Mouse (Mus musculus) 416B (cell line): Measurements from ENCODE around the gene Gstm1.
"Not testable (repeated sequence)": the region's sequence is repeated elsewhere in the genome, so short reads cannot be mapped to it uniquely, and the experiment has no call there.

Experiments
- DNase-seq: peaks from one replicate; pipeline ENCODE4 v3.0.0; 2011; ENCODE audit warnings: low read depth

The Gstm1 gene

DNA sequence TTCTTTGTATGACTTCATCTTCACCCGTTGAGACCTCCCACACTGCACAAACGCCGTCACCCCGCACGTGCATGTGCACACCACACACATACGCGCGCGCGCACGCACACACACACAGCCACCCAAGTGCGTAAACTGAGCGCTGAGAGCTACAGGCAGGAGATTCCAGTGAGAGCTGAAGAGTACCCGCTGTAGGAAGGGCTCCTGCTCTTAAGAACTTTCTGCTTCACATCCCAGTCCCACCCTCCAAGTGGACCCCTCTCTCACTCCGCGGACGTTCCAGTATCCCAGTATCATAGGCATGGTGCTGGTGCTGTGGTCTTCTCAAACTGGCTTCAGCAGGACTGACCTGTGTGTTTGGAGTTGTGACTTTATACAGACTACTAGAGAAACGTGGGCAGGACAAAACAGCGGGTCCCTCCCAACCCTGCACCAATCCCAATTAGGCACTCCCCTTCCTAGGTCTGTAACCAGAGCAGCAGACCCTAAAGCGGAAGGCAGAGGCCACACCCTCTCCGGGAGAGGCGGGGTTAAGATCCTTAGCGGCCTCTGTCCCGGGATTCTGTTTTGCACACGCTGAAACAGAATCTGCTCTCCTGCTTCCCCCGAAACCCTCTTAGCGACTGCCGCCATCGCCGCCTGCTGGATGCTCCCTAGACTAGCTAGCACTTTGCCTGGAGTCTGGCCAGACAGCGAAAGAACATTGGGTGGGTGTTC, at the start of gene Gstm1:
Gene Gstm1 (minus strand): TSS at position 501 of the 717 bp plus-strand sequence.
- peak; percentile 99 for DNase-seq

- no peak for DNase-seq
Observed at GRCm38 (mm10) chr3:108067370-108067934, 49.7 kb upstream of the Gstm1 start.

- no peak for DNase-seq
Observed at GRCm38 (mm10) chr3:108065551-108065950, 47.8 kb upstream of the Gstm1 start.

DNA sequence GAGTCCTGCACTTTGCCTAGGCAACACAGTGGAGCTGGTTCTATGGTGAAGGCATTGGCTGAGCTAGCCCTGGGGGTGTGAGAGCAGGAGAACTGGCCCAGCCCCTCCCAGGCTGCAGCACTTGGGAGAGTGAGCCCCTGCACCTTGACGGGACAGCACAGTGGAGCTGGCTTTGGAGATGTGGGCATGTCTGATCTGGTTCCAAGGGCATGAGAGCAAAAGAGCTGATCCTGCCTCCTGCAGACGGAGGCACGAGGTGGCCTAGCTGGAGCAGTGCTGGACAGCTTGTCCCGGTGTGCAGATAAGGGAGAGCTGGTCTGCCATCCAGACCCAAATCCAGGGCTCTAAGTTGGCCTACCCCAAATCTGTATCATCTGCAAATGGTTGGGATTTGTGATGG, 46.9 kb upstream of the Gstm1 start:
- no peak for DNase-seq

DNA sequence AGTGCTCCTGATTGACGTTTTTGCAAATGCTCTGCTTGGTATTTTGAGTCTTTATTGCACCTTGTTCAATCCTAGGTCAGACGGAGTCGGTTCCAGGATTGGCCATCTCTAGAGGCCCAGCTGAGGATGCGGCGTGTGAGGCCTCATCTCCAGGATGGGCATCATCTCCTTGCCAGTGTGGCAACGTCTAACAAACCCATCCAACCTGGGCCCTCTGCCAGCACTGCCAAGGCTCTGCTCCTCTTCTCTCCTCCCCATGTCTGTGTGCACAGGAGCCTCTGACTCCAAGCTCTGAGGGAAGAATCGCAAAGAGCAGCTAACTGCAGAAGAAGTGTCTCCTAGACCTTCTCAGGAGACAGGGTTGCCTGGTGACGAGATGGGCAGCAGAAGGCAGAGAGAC, 44.9 kb upstream of the Gstm1 start:
- no peak for DNase-seq

DNA sequence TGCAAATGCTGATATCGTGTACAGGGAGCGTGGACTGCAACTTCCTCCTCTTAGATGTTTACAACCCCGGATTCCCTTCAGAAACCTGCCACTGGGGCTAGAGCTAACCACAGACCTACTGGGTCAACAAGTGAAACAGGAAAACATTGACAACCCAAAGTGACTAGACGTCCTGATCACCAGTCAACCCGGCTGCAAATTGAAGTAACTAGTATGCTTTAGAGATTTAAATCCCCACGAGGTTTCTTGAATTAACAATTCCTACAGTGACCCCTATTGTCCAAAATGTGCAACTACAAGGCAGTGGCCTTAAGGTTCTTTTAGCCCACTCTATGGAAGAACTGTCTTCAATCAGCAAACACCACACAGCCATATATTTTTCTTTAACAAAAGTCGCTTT, 43.6 kb upstream of the Gstm1 start:
- DNase-seq = peak; percentile 90

GRCm38 (mm10) chr3:108050493-108050892, 32.7 kb upstream of the Gstm1 start:
- DNase-seq = no peak

DNA sequence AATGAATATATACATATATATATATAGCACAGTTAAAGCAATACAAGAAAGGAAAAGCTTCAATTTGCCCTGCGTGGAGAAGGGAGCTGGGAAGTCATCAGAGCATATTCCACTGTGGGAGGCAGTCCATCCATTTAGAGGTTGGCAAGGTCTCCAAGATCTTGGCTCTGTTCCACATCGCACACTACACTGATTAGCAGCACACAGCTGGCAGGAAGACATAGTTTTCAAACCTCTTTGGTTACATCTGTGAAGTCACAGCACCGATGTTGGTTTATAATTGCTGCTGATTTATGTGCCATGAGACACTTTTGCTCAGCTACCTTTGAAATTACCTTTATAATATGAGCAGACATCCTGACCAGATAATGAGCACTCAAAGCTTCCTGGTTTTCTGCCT, 30.5 kb upstream of the Gstm1 start:
- DNase-seq = no peak

- peak; percentile 62 for DNase-seq
Observed at GRCm38 (mm10) chr3:108046944-108047655, 29.3 kb upstream of the Gstm1 start.

DNA sequence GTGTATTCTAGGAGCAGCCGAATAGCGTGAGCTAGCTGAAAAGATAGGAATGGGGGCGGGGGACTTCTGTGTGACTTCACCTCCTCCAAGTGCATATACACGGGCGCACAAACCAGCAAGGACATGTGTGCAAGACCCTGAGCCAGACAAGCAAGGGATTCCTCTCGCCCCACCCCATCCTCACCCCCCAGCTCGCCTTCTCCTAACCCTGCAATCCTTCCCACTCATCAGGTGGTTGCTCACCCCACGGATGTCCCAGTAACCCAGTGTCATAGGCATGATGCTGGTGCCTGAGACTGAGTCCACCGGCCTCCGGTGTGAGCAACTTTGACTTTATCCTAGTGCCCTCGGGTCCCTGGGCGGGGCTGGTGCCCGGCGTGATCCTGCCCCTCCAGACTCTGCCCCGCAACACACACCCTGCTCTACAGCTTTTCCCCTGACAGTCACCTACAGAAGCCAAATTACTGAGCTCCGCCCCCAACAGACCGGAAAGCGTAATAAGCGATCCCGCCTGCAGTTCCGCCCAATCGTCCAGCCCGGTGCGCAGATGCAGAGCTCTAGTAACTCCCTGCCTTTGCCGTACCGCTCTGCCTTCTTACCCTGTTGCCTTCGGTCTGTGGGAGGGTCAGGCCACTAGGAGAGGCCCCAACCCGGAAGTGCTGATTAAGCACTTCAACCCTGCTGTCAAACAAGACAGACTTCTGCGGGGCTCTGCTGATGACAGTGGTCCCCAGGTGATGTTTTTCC, 26.8 kb upstream of the Gstm1 start, which contains the start of gene Gstm4:
Gene Gstm4 (minus strand): TSS at position 501 of the 747 bp plus-strand sequence.
- no peak for DNase-seq

- DNase-seq = no peak
Observed at GRCm38 (mm10) chr3:108033156-108033555, 15.4 kb upstream of the Gstm1 start.

GRCm38 (mm10) chr3:108032113-108032512, 14.3 kb upstream of the Gstm1 start:
- peak; percentile 42 for DNase-seq

DNA sequence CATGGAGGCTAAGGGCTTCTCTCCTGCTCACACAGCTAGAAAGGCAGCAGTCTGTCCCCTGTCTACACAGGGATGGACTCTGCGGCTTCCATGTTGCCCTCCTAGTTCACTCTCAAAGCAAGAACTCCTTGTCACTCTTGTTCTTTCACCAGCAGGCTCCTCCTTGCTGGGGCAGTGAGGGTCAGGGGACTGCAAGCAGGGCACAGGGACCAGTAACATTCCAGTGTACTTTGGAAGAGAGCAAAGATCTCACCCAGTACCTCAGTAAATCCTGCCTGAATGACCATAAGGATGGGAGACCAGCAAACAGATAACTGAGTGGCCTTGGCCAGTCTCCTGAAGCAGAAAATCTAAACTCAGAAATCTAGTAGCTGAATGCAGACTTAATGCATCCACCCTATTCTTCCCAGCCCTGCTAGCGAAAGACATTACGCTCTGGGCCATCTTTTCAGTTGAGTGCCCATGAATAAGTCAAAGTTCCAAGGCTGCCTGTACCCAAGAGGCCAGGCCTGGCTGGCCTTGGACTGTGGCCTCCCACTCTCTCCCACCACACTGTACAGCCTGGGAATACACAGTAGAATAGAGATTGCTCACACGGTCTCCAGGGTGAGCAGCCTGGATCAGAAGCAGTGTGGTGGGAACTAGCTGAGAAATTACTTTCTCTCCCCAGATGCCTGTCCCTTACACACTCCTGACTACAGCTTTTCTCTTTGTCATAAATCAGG, 11.0 kb upstream of the Gstm1 start:
- no peak for DNase-seq

DNA sequence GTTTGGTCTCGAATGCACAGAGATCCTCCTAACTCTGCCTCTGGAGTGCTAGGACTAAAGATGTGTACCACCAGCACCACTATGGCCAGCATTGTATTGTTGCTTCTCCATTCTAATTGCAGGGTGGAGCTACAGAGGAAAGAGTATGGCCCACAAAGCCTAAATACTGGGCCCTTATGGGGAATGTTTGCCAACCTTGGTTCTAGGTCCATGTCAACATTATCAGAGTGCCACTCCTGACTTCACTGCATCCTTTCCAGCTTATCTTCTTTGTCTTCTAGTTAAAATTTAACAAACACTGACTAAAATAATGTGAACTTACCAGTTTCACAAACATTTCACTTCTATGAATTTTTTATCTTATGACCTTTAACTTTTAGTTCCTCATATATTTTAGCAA, 8.8 kb upstream of the Gstm1 start:
- DNase-seq = no peak

GRCm38 (mm10) chr3:108026049-108026448, 8.3 kb upstream of the Gstm1 start:
- DNase-seq = peak; percentile 69

- DNase-seq = no peak
Observed at GRCm38 (mm10) chr3:108025318-108025717, 7.5 kb upstream of the Gstm1 start.

- peak; percentile 38 for DNase-seq
Observed at GRCm38 (mm10) chr3:108022650-108023049, 4.9 kb upstream of the Gstm1 start.

GRCm38 (mm10) chr3:108020351-108021022, 2.7 kb upstream of the Gstm1 start:
- DNase-seq = peak; percentile 80

- not testable (repeated sequence) for DNase-seq
Observed at GRCm38 (mm10) chr3:108019226-108019625, 1.5 kb upstream of the Gstm1 start.

- peak; percentile 83 for DNase-seq
Observed at GRCm38 (mm10) chr3:108018190-108018820, 532 bp upstream of the Gstm1 start.

DNA sequence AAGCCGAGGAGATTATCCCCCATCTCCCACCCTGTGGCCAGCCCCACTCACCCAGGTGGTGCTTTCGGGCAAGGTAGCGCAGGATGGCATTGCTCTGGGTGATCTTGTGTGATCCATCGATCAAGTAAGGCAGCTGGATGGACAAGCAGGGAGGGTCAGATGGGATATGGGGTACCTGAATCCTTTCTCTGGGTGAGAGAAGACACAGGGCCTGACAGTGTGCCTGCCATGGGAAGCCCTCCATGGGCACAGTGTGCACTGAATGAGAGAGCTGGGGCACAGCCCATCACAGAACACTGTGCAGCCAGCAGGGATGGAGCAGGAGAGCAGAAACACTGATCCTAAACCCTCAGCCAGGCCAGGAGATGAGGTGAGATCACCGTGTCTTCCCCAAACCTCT, 1.3 kb downstream of the Gstm1 start:
- not testable (repeated sequence) for DNase-seq
